Mouse (Mus musculus) spleen, postnatal 36 days (tissue): ENCODE measurements around the gene Sp140.
"Not testable (repeated sequence)": the region's sequence is repeated elsewhere in the genome, so short reads cannot be mapped to it uniquely, and the experiment has no call there.

ENCODE experiments used
- DNase-seq, 2 experiments: peaks; one replicate each; pipeline ENCODE4 v3.0.0; 2022; ENCODE audit warnings: low spot score in 2 of 2, mixed read lengths in 1 of 2

Sp140 gene

GRCm38 (mm10) chr1:85649881-85650280 is 49.7 kb downstream of the Sp140 start, which contains the start of gene Sp100:
Gene Sp100, plus strand, starts transcription at chr1:85649988.
- DNase-seq = peak; percentile 67 to 68

GRCm38 (mm10) chr1:85650524-85650923 is 50.3 kb downstream of the Sp140 start:
- DNase-seq = not testable (repeated sequence)

DNA sequence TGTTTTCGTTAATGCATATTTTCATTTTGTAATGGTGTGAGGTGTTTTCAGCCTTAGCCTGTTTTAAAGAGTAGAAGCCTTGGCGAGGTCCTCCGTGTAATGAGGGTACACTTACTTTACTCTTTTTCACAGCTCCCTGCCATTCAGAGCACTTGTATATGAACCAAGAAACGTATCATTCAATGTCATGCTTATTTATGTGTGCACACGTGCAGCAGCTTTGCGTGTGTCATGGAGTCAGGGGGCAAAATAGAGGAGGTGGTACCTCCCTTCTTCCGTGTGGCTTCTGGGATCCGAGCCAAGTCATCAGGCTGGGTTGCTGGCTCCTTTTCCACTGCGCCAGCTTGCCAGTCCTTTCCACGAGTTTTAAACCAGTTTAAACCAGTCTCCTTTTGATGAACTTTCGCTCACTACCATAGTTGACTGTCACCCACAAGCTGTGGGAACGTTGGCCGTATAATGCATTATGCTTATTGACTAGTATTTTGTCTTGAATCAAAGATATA is 51.6 kb downstream of the Sp140 start:
- peak in 1 of 2 experiments; percentile 13 for DNase-seq

GRCm38 (mm10) chr1:85657211-85657610 is 57.0 kb downstream of the Sp140 start:
- DNase-seq = not testable (repeated sequence)

DNA sequence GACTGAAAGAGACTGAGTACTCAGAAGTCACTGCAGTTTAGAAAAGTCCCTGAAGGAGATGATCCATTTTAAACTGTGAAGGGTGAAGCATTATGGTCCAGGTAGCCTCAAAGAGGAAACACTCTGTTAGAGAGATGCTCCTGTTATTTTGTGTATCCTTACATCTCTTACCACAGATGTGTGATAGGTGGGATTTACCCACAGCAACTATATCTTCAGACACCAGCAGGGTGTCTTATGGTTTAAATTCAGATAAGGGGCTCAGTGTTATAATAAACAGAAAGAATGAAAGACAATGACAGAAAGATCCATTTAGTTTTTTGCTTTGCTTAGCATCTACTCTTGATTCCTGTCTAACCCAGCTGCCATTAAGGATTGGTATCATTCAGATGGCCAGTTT is 64.1 kb downstream of the Sp140 start:
- no peak for DNase-seq

DNA sequence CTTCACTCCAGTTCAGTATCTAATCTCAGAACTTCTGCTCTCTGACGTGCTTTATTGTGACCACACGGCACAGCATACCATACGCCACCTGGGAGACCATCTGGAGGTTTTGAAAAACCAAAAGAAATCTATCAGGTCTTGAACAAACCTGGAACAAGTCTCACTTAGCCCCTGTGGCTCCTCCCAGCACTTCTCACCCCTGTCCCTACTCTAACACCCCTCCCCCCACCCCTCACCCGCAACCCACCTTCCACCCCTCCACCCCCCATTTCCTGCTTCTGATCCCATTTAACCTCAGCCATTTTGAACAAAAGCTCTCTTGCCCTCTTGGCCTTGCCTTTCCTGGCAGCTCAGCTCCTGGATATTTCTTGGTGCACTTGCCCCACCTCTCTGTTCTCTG is 80.0 kb downstream of the Sp140 start:
- no peak for DNase-seq

DNA sequence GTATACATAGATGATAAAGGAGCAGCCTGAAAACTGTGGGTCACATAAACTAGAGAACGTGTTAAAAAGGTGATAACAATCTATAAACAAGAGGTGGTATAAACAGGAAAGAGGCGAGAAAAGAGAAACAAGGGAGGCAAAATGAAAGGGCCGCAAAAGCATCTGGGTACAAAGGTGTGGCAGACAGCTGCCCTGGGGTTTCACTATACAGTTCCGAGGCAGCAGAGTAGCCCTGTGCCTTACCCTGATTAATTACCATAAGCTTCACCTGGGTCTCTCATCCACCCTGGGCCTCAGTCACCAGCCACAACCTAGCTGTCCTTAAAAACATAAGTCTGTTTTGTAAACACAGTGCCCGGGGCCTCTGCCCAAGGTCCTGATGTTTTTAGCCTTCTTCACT is 86.5 kb downstream of the Sp140 start:
- no peak for DNase-seq

DNA sequence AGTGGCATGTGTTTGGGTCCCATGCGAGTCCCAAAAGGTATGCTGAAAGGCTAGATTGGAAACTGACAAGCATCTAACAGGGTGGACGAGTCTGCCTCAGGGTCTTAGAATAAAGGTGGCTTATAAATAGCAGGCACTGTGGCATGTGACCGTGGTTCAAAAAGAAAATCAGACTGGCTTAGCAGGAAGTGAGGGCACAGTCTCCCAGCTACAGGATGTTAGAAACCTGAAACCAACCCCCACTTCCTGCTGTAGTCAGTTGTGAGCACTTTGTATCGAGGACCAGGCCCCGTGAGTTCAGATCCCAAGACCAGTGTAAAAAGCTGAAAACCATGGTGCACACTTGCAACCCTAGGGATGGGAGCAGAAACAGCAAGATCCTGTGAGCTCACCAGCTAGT is 87.2 kb downstream of the Sp140 start:
- DNase-seq = peak; percentile 73 to 75

- DNase-seq = no peak
These were observed 90.4 kb downstream of the Sp140 start for GRCm38 (mm10) chr1:85690544-85690943.

GRCm38 (mm10) chr1:85692281-85692680 is 92.1 kb downstream of the Sp140 start:
- DNase-seq = no peak

- no peak for DNase-seq
These were observed 93.1 kb downstream of the Sp140 start for GRCm38 (mm10) chr1:85693280-85693679.
